Mouse (Mus musculus): ENCODE measurements around the gene C1rb.
"Not testable (repeated sequence)": the region's sequence is repeated elsewhere in the genome, so short reads cannot be mapped to it uniquely, and the experiment has no call there.

The C1rb gene

DNA sequence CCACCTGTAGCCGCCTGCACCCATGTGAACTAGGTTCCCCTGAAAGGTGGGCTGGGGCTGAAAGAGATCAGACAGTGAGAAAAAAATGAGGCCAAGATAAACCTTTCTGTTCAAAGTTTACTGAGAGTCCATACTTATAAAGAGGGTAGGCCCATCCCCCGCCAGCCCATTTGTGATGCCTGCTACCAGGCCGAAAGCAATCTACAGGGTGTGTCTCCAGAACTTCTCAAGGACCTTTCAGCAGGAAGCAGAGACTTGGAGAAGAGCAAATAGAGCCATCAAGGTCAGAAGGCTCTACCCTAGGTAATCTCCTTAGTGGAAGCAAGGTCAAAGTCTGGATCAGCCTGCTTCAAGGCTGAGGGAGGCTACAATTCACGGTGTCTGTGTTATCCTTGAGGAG is 31.9 kb downstream of the C1rb start:
- no peak for DNase-seq (ENCODE audit: low spot score)

- DNase-seq (ENCODE audit: low spot score): no peak
Measured at GRCm38 (mm10) chr6:124625612-124626011, 55.5 kb downstream of the C1rb start.

DNA sequence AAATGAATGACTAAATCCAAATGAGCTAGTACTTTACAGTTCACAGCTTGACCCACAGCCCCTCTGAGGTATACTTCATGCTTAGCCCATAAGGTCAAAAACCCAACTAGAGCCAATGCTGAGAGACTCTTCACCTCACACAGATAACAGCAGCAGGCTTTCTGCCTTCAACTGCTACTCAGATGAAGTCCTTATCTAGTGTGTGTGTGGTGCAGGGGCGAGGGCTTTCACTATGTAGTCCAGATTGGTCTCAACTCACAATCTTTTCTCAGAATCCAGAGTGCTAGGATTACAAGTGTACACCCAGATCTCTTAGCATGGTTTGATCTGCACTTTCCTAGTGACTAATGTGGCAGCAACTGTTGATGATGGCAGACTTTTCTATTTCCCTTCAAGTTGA is 56.1 kb downstream of the C1rb start:
- not testable (repeated sequence) for DNase-seq (ENCODE audit: low spot score)

DNA sequence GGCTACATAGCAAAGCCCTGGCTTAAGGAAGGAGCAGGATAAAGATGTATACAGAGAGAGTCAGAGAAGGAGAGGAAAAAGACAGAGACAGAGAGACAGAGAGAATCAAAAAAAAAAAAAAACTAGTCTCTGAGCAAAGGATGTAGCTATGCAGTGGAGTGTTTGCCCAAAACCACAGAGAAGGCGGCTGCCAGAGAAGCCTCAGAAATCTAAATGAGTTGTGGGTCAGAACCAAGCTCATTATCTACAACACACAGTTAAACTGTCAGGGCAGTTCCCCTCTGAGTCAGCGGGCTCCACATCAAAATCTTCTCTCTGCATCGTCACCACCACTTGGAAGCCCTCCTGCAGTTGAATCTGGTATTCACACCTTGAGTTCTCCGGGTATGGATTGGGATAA is 60.7 kb downstream of the C1rb start:
- DNase-seq (ENCODE audit: low spot score): no peak
